Mouse (Mus musculus) T-helper 17 cell (primary cell): ENCODE data around the gene A930009A15Rik.

Source experiments
- in situ Hi-C, 2 experiments: fragments of 300-600 bp; cut with MboI, MseI; formaldehyde crosslinking; loops; 1 replicate in 1 of 2; 2 replicates in 1 of 2; pipeline ENCODE4 v1.15.1; 2025; ENCODE audit warnings: high pct_unique_total_duplicates in 2 of 2

Gene A930009A15Rik

DNA sequence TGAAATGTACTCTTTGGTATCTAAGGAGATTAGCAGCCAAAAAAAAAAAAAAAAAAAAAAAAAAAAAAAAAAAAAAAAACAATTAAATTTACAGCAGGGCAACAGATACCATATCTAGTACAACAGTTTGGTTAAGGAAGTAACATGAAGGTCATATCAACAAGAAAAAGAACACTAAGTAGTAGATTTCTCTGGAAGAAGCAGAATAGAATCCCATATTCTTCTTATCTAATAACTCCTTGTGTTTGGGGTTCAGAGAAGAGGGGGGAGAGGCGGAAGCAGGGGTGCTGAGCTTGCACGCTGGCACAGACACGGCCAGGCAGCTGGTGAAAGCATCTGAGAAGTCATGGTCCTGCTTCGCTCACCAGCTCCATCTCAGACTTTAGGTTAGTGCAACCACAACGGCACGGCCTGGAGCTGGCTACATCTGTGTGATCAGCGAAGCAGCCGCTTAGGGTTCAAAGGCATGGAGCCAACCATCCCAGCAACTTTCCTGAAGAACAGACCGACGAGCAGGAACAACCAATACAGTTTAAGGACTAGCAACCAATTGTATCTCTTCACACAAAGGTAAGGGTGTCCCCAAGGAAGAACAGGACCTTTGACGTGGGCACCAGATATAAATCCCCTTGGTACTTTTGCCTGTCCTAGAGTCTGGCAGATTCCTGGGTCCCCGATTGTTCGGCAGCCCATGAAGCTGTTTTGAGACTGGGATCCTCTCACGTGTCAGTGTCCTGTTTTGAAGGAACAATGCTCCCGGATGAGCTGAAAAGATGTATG lies at the start of gene A930009A15Rik:
Gene A930009A15Rik (plus strand): TSS at position 275 of the 780 bp plus-strand sequence.
- in situ Hi-C loops: no loop called here

DNA sequence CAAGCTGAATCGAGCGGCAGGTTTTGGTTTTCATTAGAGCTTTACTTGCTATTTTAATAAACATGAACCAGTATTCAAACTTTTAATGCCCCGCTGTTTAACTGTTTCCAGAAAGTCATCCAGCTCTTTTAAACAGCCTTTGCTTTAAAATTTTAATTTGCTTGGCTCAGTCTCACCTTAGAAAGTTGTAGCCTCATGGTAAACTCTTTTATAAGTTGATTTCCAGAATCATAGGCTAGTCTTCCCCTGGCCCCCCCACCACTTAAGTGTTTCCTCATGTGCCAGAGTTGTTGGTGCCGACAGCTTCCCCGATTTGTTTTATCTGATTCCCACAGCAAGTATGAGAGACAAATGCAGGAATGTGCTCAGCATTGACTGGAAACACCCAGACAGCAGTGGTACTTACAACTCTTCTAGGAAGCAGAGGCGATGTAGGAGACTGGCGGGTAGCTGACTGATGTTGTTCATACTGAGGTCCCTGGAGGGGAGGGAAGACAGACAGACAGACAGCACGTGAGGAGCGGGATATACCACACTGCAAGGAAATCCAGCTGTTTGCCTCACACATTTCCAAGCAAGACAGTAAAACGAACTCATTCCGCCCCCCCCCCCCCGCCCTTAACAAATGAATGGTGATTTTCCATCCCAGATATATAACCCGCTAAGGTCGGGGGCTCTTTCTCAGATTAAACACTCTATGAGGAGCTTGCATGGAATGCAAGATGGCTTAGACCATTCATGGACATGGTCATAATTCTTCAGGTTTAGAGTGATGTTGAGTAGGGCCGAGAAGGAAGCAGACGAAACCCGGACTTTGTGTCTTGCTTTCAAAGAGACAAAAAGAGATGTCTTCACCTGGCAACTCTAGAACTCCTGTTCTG lies 49.3 kb upstream of the A930009A15Rik start:
- in situ Hi-C loops: no loop called here

DNA sequence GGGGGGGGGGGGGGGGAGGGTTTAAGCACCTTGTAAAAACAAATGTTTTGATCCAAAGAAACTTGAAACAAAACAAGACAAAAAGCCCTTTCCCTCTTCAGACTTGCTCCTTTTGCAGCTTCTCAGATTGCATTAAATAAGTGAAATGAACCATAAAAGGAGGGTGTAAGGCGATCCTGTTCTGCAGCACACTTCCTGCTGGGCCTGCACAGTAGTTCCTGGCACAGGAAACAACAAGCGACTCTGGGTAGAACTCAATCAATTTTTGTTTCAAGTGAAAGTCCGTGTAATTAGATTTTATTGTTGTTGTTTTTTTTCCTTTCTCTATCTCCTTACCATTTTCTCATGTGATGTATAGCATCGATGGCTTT lies 48.7 kb upstream of the A930009A15Rik start:
- in situ Hi-C loops: no loop called here

DNA sequence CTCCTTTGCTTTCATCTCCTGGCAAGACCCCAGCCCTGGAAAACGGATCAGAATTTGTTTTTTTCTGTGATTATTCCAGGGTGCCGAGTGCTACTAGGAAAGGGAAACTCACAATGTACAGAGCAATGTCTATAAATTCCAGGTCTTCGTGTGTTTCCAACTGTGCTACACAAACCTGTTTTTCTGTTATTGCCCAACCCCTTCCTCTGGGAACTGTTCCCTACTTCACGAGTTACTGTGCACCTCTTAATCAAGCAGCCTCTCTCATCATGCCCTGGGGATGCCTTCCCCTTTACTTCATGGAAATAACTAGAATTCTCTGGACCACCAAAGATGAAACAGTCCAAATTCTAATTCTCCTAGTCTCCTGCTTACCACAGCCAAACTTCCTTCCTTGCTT lies 40.9 kb upstream of the A930009A15Rik start:
- in situ Hi-C loops: no loop called here

DNA sequence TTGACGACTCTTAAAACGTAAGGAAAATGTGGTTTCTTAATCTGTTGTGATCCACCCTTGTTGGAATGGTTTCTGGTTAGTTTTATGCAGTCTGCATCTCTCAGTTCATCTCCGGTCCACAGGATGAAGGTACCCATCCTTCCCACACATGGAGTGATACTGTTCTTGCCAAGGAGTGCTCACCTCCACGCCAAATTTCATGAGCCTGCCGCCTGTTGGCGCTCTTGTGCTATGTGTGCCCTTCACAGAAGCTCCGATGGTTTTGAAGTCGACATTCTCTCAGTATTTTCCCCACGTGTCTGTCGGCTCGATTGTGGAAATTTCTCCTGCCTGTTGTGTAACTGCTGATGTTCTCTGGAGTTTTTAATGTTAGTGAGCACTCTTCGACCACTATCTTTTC lies 40.0 kb upstream of the A930009A15Rik start:
- in situ Hi-C loops: no loop called here

DNA sequence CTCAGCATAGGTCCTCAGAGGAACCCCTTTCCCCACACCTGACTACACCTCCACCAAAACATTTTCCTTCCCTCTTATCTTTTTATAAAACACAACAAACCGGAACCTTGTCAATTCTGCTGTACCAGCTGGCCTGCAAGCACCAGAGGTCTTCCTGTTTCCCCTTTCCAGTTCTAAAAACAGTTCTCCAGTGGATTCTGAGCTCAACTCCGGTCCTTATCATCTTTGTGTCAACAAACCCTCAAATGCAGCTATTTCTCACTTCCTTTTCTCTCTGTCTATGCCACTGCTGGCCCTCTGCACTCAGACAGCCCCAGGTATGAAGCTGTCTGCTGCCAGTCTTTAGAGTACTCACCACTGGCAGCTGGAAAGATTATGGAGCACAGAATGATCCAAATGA lies 39.0 kb upstream of the A930009A15Rik start:
- in situ Hi-C loops: no loop called here

DNA sequence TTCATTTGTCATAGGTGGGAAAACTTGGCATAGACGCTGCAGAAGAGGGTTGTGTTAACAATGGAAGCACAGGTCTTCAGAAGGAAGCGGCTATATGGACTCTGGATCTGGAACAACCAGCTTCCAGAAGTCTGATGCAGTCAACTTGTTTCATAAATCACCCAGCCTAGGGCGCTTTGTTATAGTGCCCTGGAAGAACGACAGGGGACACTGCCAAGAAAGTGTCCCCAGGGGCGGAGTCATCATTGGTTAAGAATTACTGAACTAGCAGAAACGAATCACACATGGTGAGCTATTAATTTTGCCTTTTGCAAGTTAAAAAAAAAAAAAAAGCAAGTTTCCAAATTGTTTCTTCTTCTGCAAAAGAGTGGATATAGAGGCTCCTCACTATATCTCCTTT lies 26.9 kb upstream of the A930009A15Rik start:
- in situ Hi-C loops: no loop called here

DNA sequence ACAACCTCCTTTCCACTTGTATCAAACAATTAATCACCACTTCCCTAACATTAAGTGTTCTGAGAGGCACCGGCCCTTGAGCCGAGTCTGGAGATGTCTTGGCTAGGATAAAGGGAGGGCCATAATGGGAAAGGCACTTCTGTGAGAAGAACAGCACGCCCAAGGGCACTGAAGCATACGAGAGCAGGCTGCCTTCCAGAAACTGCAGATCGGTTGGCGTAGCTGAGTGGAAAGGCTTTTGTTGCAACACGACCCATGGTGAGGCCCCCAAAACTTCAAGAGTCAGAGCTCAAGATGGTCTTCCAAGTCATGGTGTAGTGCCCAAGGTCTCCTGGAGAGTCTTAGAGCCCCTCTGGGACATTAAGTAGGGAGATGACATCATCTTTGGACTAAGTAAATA lies 19.5 kb upstream of the A930009A15Rik start:
- in situ Hi-C loops: no loop called here

DNA sequence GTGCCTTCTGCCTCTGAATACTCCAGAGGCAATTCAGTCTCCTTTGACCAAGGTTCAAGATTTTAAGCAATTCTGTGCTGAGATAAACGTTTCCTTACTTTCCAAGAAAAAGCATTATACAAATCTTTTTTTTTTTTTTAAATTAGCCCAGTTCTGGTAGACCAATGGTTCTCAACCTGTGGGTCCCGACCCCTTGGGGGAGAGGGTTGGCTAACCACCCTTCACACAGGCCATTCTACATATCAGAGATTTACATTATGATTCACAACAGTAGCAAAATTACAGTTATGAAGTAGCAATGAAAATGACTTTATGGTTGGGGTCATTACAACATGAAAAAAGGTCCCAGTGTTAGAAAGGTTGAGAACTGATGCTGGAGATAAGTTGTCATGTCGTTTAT lies 18.7 kb upstream of the A930009A15Rik start:
- in situ Hi-C loops: no loop called here

DNA sequence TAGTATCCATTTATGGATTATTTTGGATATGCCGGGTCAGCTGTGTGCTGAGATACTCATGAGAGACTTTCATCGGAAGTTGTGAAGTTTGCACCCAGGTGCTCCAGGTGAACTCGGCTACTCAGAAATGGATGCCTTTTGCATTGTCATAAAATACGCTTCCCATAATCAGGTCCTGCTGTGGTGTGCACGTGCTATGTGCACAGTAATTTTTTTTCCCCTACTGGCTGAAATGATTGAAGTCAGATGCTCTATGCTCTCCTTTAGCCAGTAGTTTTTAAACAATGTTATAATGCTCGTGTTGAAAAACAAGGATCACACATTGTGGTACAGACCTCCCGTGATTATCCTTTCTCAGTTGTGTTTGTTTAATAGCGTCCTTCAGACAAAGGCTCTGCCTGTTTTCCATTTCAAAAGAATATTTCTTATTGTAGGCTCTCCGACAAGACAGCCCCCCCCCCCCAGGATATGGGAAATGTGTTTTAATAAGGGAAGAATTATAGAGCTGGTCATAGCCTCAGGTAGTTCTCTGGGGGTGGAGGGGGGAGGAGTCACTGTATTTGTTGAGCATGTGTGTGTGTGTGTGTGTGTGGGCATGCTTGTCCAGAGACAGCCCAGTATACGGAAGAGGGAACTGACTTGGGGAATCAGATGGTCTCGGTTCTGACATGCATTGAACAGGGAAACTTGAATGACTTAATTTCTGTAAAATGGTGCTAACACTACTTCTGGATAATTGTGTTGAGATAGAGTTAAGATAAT lies 16.3 kb upstream of the A930009A15Rik start:
- in situ Hi-C loops: no loop called here

DNA sequence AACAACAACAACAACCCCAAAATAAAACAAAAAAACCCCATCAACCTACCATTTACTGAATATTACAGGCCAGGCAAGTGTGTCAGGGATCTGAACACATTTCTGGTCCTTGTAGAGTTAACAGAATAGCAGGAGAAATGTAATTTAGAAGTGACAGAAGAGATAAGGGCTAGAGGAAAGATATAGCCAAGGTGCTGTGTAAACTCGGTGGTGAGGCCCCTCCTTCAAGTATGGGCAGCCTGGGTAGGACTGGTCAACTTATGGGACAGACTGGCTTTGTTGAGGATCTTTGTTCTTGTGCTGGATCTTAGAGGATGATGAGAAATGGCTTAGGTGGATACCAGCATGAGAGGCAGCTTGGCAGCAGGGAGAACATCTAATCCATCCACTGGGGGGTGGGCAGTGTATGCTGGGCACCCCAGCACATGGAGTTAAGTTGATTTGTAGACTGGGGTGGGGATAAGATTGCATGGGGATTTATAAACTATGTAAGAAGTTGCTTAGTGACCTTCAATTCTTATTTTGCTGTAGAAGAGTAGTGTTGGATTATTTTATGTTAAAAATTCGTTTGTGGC lies 14.5 kb upstream of the A930009A15Rik start:
- in situ Hi-C loops: no loop called here

DNA sequence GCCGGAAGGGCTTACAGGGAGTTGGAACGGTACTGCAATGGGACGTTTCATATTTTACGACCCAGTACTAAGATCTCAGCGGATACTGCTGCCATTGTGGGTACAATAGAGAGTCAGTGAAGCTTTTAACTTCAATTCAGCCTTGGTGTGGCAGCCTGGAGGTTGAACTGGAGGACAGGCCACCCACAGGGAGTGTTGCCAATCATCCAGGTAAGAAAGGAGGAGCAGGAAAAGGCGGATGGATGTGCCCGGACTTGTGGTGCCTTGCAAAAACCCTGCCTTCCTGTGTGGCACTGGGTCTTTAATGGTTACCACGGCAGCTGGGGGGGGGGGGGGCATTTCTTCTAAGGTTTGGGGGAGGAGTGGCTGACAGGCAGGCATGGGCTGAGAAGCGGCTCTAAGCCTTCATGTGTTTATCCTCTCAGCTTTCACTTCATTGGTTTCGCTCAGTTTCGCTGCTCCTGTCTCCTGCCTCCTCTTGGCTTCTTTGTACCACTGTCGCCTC lies 13.0 kb upstream of the A930009A15Rik start:
- in situ Hi-C loops: no loop called here

DNA sequence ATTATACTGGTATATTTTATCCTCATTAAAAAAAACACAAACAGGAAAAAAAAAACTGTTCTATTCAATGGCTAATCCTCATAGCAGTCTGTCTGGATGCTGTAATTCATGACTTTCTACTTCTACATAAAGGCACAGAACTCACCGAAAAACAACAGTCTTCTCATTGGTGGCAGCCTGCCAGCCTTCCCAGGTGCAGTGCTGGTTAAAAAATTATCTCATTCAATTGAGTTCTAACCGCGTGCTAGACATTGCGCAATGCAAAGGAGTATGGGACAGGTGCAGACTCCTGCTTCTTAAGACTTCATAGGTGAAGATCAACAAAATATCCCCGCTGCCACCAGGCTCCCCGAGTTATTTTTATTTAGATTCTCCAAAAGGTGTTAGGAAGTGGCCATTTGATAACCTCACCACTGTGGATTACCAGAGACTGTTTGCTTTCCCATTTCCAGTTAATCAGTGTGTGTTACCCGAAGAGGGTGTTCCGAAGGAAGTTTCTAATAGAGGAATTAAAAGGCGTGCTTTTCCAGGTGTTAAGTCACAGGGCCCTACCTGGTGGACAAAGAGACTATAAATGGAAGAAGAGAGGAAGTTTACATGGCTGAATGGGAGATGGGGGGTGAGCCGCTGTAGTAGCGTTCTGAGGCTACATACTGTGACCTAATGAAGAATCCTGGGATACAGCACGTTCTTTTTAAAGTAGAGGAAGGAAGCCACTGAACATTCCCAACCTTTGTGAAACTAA lies 8.5 kb upstream of the A930009A15Rik start:
- in situ Hi-C loops: no loop called here

DNA sequence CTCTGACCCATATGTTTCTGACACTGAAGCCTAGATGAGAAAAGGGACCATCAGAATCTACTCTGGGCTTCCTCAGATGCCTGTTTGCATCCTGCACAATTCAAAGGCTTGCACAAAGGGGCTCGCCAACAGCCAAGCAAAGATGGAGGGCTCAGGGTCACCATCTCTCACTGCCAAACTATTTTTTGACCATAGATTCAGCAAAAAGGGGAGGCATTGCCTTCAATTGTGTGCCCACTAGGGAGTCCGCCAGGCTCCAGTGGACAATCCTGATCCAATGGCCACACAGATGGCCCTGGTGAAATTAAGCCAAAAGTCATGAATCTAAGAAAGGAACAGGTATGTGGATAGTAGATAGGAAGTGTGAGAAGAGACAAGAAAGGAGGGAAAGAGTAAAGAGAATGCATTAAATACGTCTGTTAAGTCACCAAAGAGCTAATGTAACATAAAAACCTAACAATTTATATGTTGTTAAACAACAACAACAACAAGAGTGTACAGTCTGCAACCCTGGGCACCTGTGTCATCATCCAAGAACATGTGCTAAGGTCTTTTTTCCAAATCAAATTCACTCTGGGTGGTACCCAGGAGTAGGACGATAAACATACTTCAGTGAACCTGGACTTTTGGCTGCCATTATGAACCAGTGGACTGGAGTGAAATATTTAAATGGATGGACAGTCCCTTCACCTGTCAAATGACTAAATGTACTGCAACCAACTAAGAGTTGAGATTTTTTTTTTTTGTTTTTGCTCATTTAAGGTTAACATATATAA lies 6.7 kb upstream of the A930009A15Rik start:
- in situ Hi-C loops: no loop called here

DNA sequence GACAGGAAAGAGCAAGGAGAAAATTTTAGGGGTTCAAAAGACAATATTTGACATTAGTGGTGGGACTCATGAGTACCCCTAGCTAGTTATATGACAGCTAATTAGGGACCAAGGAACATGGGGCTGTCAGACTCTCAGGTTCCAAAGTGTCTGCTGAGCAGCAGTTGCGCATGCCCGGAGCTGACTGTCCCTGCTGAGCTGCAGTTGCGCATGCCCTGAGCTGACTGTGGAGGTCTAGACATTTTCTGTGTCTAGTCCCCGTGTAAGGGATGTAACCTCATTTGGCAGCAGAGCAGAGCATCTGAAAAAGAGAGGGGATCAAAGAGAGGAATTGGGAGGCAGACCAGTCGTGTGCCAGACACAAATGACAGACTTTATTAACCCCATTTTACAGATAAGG lies 5.8 kb upstream of the A930009A15Rik start:
- in situ Hi-C loops: no loop called here

DNA sequence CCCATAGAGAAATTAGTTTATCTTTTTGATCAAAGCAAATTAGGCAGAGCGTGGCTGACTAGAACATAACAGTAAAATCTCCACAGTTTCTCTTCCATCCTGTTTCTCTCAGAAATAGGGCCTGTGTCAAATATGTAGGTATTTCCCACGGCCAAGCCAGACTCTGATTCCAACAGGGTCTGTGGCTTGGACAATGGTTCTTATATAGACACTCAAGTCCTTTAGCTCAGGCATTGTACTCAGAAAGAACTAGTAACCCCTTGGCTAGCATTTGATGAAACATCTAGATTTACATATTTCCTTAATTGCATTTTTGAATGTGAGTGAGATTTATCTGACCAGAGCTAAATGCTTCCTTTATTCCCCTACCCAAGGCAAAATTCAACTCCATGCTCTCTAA lies 791 bp downstream of the A930009A15Rik start:
- in situ Hi-C loops: no loop called here

DNA sequence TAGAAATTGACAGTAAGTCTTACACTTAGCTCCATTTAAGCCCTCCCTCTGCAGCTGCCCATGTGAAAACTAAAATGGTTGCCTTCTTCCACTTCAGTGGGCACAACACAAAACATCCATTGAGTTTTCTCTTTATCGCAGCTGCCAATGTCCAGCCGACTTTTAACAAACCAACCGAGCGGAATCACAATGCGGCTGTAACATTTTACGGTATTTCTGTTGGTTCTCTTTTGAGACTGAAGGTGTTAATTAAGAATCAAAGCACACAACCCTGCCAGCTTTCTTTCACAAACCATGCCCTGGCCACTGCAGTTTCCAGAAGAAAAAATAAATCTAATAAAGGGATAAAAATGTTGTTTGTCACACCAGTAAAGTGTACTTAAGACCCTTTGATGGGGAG lies 1.5 kb downstream of the A930009A15Rik start:
- in situ Hi-C loops: no loop called here

DNA sequence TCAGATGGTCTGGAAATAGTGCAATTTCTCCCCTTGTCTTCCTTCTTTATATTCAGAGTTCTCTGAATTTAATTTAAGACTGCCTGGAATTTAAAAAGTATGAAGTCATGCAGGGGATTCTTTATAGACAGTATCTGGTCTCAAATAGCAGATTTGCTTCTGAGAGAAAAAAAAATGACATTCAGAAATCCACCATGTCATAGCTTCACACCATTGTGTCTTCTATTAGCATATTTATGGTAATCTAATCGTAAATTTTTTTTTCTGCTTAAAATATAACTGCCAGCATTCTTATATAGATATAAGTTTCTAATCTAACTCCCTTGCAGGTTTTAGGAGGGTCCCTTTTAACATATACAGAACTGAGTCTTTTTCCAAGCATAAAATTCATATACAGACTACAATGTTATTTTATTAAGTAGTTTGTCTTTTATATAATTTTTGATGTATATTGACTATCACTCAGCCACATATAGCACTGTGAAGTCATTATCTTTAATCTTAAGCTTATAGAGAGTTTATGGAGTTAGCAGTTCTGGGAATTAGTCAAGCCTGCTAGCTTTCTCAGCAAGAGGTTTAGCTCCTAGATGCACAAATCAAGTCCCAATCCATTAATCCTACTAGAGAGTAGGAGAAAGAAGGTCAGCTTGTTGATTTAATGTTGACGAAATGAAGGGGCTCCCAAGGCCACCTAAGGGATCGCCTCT lies 2.1 kb downstream of the A930009A15Rik start:
- in situ Hi-C loops: no loop called here

DNA sequence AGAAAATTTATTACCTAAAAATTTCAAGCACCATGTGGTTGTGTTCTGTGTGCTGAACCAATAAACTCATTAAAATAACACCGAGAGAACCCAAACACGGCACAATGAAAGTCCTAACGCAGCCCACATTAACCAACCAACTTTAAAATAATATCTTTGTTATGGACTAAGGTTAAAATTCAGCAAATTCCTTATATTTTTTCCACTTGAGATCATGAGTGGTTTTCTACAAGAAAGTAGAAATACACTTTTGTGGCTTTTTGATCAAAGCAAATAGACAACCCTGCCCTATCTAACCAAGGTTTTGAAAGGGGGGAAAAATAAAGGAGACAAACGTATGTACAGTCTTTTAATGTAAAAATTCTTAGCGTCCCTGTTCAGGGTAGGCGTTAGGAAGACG lies 9.3 kb downstream of the A930009A15Rik start:
- in situ Hi-C loops: loop anchor here in 1 of 2 experiments (25.0 kb wide), 1 partner anchor 1433 kb away; no protein-coding TSS in a partner anchor
